Mouse (Mus musculus) spleen, postnatal 0 days (tissue): ENCODE measurements around the gene Adss. TPM values are rescaled to one million over a fixed set of nuclear protein-coding genes. Genes with fewer than 3 reads are reported as not detected.

Experiments
- polyA plus RNA-seq: library from polyadenylated mRNA; unstranded; fragments of >200 nt; fragmentation: Nextera tagmentation; extraction: Ambion mirVana; gene quantifications from 2 replicates; pipeline ENCODE4 v1.2.1, GENCODE M21; 2015

Gene Adss
- 23.8 and 26.2 TPM in 2 replicates for polyA plus RNA-seq

DNA sequence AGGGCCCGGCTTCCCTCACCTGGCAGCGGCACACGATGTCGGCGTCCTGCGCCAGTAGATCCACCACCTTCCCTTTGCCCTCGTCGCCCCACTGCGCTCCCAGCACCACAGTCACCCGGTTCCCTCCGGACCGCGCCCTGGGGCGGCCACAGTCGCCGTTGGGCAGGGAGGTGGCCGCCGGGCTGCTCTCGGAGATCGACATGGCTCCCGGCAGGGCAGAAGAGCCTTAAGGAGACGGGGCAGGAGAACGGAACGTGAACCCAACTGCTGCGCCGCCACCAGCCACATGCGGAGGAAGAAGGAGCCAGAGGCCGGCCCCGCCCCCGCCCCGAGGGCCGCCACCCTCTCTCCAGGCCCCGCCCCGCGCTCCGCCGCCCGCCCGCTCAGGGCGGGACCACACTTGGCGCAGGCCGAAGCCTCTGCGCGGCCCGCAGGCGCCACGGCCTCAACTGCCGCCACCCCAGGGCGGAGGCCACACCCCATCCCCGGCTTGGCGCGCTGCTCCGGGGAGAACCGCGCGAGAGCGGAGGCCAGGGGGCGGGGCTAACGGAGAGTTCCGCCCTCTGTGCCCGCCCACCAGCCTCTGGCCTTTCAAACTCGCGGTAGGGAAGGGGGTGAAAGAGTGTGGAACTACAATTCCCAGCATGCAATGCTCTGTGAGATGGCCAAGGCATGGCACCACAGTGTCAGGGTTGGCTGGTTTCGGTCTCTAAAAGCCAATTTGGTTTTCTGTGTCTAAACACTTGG is at the start of gene Adss:
Gene Adss (minus strand): TSS at position 319 of the 747 bp plus-strand sequence.

GRCm38 (mm10) chr1:177729043-177730024 is 67.0 kb downstream of the Adss start, which contains the start of gene 1700016C15Rik:
1700016C15Rik (plus strand) TSS chr1:177729814.

Other genes starting within 250 kb of the Adss start
- gene 1700016C15Rik, start 66.7 kb downstream of the Adss start, polyA plus RNA-seq, result not detected in 2 replicates
- 0.07 TPM in 1 of 2 replicates, not detected in the other for gene Catspere2, start 186.9 kb upstream of the Adss start, polyA plus RNA-seq